Comparison of ENCODE assay signal across 21 mouse cellular contexts in genomic region chr7:71308051-71308450, GRCm38 (mm10). TPM values are rescaled to one million over a fixed set of nuclear protein-coding genes. Genes with fewer than 3 reads are reported as not detected.
"Had no signal": no experiment of that assay in that cellular context is flagged by ENCODE, and none has a peak within 500 bp of the region (broad histone marks: within the 10 kb centered on the region; RNA-seq: fewer than 3 reads in every experiment).

No protein-coding gene starts in this region.

- H3K27me3 ChIP-seq: hindbrain, embryonic 15.5 days; limb, embryonic 12.5 days; megakaryocyte, embryonic 14.5 days; midbrain, embryonic 12.5 days had no signal

- ATAC-seq: inflammation-experienced regulatory T-cells, adult 6 months; intestine, postnatal 0 days had no signal

- H3K4me3 ChIP-seq: hindbrain, embryonic 15.5 days; limb, embryonic 12.5 days; megakaryocyte, embryonic 14.5 days; midbrain, embryonic 12.5 days had no signal

- H3K4me1 ChIP-seq: midbrain, embryonic 12.5 days had no signal

- H3K9me3 ChIP-seq: hindbrain, embryonic 15.5 days; limb, embryonic 12.5 days; megakaryocyte, embryonic 14.5 days; midbrain, embryonic 12.5 days had no signal

- H3K36me3 ChIP-seq: hindbrain, embryonic 15.5 days; limb, embryonic 12.5 days; midbrain, embryonic 12.5 days had no signal

- DNase-seq: layer of hippocampus, adult 9-11 months; liver; lung, adult 2 months; lung, postnatal 14 days; right cerebral cortex, postnatal 25 days; thymus, postnatal 36 days had no signal

- H3K4me2 ChIP-seq: hindbrain, embryonic 15.5 days; limb, embryonic 12.5 days; midbrain, embryonic 12.5 days had no signal

- H3K27ac ChIP-seq: hindbrain, embryonic 15.5 days; limb, embryonic 12.5 days; liver, embryonic 14.5 days; macrophage; midbrain, embryonic 12.5 days had no signal

- H3K9ac ChIP-seq: hindbrain, embryonic 15.5 days; limb, embryonic 12.5 days; liver, embryonic 14.5 days; midbrain, embryonic 12.5 days had no signal

RNA-seq across cellular contexts. Expression of gene Gm10295, which starts 43.2 kb away (rescaled TPM):
- total RNA-seq: layer of hippocampus, adult 18-20 months; left cerebral cortex, postnatal 36 days; midbrain, postnatal 0 days had no signal
- polyA plus RNA-seq: hindbrain, embryonic 15.5 days; intestine, postnatal 0 days; limb, embryonic 12.5 days; liver, embryonic 14.5 days; lung, adult 2 months; macrophage; midbrain, embryonic 12.5 days; midbrain, postnatal 0 days; neural tube, embryonic 14.5 days; small intestine, adult 2 months; stomach, embryonic 16.5 days; thymus, postnatal 0 days had no signal
